Mouse (Mus musculus): ENCODE measurements around the gene Mrgpra1. TPM values are rescaled to one million over a fixed set of nuclear protein-coding genes. Genes with fewer than 3 reads are reported as not detected.

The Mrgpra1 gene
- polyA plus RNA-seq, 1 experiment from 2014 or later, result not detected

Other genes with a start within 250 kb of the Mrgpra1 start
- gene Ptpn5, start 220.6 kb downstream of the Mrgpra1 start, polyA plus RNA-seq (2016; fragmentation: Nextera tagmentation; extraction: Ambion mirVana), result 63.1 and 68.9 TPM in 2 replicates
- not detected in 2 replicates for gene Mrgpra6, start 149.3 kb downstream of the Mrgpra1 start, polyA plus RNA-seq (2016; fragmentation: Nextera tagmentation; extraction: Ambion mirVana)
- not detected in 2 replicates for gene Mrgpra9, start 101.4 kb downstream of the Mrgpra1 start, polyA plus RNA-seq (2016; fragmentation: Nextera tagmentation; extraction: Ambion mirVana)
- gene Mrgpra2a, start 97.9 kb upstream of the Mrgpra1 start, polyA plus RNA-seq (2016; fragmentation: Nextera tagmentation; extraction: Ambion mirVana), result not detected in 2 replicates
- gene Mrgpra2b, start 174.6 kb upstream of the Mrgpra1 start, polyA plus RNA-seq (2016; fragmentation: Nextera tagmentation; extraction: Ambion mirVana), result not detected in 2 replicates
- not detected in 2 replicates for gene Mrgpra3, start 247.1 kb upstream of the Mrgpra1 start, polyA plus RNA-seq (2016; fragmentation: Nextera tagmentation; extraction: Ambion mirVana)